Mouse (Mus musculus) liver, embryonic 13.5 days (tissue): ENCODE measurements at regions not wholly inside any gene's neighbourhood (a gene's known extent, or its start where the extent isn't known, plus 50 kb on each side); places are given as distances from the start of the nearest gene placed in this dataset.

Experiments used
- ATAC-seq: fragments of 200-750 bp; cut with Nextera tagmentation; 2 replicates; pipeline ENCODE4 v1.8.0; 2017; ENCODE audit warnings: low read depth, mild to moderate bottlenecking, moderate number of reproducible peaks, moderate library complexity
- DNase-seq: peaks from one replicate; pipeline ENCODE4 v3.0.0; 2022
- H3K27ac ChIP-seq: fragments of 300-500 bp; sonication (generic); 2 replicates; pipeline ENCODE4 v1.5.1; 2015; ENCODE audit warnings: moderate library complexity, mild to moderate bottlenecking, inconsistent platforms
- H3K27me3 ChIP-seq: fragments of 300-500 bp; sonication (generic); 2 replicates; pipeline ENCODE4 v1.6.1; 2015; ENCODE audit warnings: mild to moderate bottlenecking, inconsistent platforms
- H3K36me3 ChIP-seq: fragments of 300-500 bp; sonication (generic); 2 replicates; pipeline ENCODE4 v1.6.1; 2015; ENCODE audit warnings: mild to moderate bottlenecking, inconsistent platforms
- H3K4me1 ChIP-seq: fragments of 300-500 bp; sonication (generic); replicated peaks from 2 replicates; pipeline ENCODE4 v1.6.1; 2015; ENCODE audit warnings: inconsistent platforms
- H3K4me2 ChIP-seq: fragments of 300-500 bp; sonication (generic); 2 replicates; pipeline ENCODE4 v1.6.1; 2015; ENCODE audit warnings: inconsistent platforms, mild to moderate bottlenecking, moderate library complexity
- H3K4me3 ChIP-seq: fragments of 300-500 bp; sonication (generic); replicated peaks from 2 replicates; pipeline ENCODE4 v1.5.1; 2015; ENCODE audit warnings: mild to moderate bottlenecking, inconsistent platforms
- H3K9ac ChIP-seq: fragments of 300-500 bp; sonication (generic); 2 replicates; pipeline ENCODE4 v1.6.1; 2015; ENCODE audit warnings: mild to moderate bottlenecking, inconsistent platforms
- H3K9me3 ChIP-seq: fragments of 300-500 bp; sonication (generic); replicated peaks from 2 replicates; pipeline ENCODE4 v1.6.1; 2016; ENCODE audit warnings: inconsistent platforms
- WGBS: fragments of 180-500 bp; shearing (Covaris S2); methylation state at CpG from one replicate; pipeline ENCODE4 v1.1.7; 2015; ENCODE audit not compliant: insufficient replicate concordance; 5-methylcytosine and 5-hydroxymethylcytosine counted together

GRCm38 (mm10) chr8:64472801-64473270 is 220.0 kb downstream of the Cpe start:
- ATAC-seq (no peak), DNase-seq (no peak)
- no peak overlapping the region for H3K4me3 ChIP-seq
- no peaks in the 10 kb centered on the region for H3K36me3 ChIP-seq
- H3K4me2 ChIP-seq = no peak overlapping the region
- H3K9ac ChIP-seq = no peak overlapping the region
- WGBS = 52% methylated on average over 1 of the region's 1 CpGs
- H3K27ac ChIP-seq = no peak overlapping the region
- no peaks in the 10 kb centered on the region for H3K4me1 ChIP-seq
- H3K9me3 ChIP-seq = no peaks in the 10 kb centered on the region
- no peaks in the 10 kb centered on the region for H3K27me3 ChIP-seq

GRCm38 (mm10) chr8:64461136-64461535 is 231.7 kb downstream of the Cpe start:
- ATAC-seq (no peak), DNase-seq (no peak)
- Histone ChIP-seq H3K36me3 (no peaks in the 10 kb centered on the region), H3K9ac (no peak overlapping the region), H3K27ac (no peak overlapping the region), H3K9me3 (no peaks in the 10 kb centered on the region), H3K27me3 (no peaks in the 10 kb centered on the region), H3K4me3 (no peak overlapping the region), H3K4me1 (no peaks in the 10 kb centered on the region), H3K4me2 (no peak overlapping the region)
- WGBS = 64% methylated on average over 4 of the region's 4 CpGs

- H3K27me3 ChIP-seq = no peaks in the 10 kb centered on the region
- ATAC-seq = no peak
- H3K27ac ChIP-seq = no peak overlapping the region
- no peak overlapping the region for H3K9ac ChIP-seq
- H3K4me2 ChIP-seq = no peak overlapping the region
- DNase-seq = no peak
- 66% methylated on average over 5 of the region's 5 CpGs for WGBS
- no peaks in the 10 kb centered on the region for H3K9me3 ChIP-seq
- no peaks in the 10 kb centered on the region for H3K36me3 ChIP-seq
- H3K4me1 ChIP-seq = no peaks in the 10 kb centered on the region
- no peak overlapping the region for H3K4me3 ChIP-seq
Measured at GRCm38 (mm10) chr8:64456970-64457369, 235.9 kb downstream of the Cpe start.

- Histone ChIP-seq H3K9me3 (no peaks in the 10 kb centered on the region), H3K9ac (no peak overlapping the region), H3K36me3 (no peaks in the 10 kb centered on the region), H3K4me3 (no peak overlapping the region), H3K27me3 (no peaks in the 10 kb centered on the region), H3K27ac (no peak overlapping the region), H3K4me2 (no peak overlapping the region), H3K4me1 (no peaks in the 10 kb centered on the region)
- 51% methylated on average over 4 of the region's 4 CpGs for WGBS
- ATAC-seq (no peak), DNase-seq (no peak)
Measured at GRCm38 (mm10) chr8:64454736-64455135, 238.1 kb downstream of the Cpe start.

GRCm38 (mm10) chr8:64445366-64445765 is 239.3 kb upstream of the Tll1 start:
- Histone ChIP-seq H3K36me3 (no peaks in the 10 kb centered on the region), H3K4me1 (no peaks in the 10 kb centered on the region), H3K4me2 (no peak overlapping the region), H3K27me3 (no peaks in the 10 kb centered on the region), H3K27ac (no peak overlapping the region), H3K9ac (no peak overlapping the region), H3K9me3 (no peaks in the 10 kb centered on the region), H3K4me3 (no peak overlapping the region)
- WGBS = 67% methylated on average over 3 of the region's 3 CpGs
- no peak for DNase-seq
- ATAC-seq = no peak

- Histone ChIP-seq H3K27ac (no peak overlapping the region), H3K4me2 (no peak overlapping the region), H3K4me1 (no peaks in the 10 kb centered on the region), H3K36me3 (no peaks in the 10 kb centered on the region), H3K9me3 (no peaks in the 10 kb centered on the region), H3K4me3 (no peak overlapping the region), H3K27me3 (no peaks in the 10 kb centered on the region), H3K9ac (no peak overlapping the region)
- 87% methylated on average over 5 of the region's 5 CpGs for WGBS
- DNase-seq (no peak), ATAC-seq (no peak)
Measured at GRCm38 (mm10) chr8:64444429-64444828, 238.4 kb upstream of the Tll1 start.

- no peaks in the 10 kb centered on the region for H3K27me3 ChIP-seq
- DNase-seq (no peak), ATAC-seq (no peak)
- H3K9me3 ChIP-seq = no peaks in the 10 kb centered on the region
- no peak overlapping the region for H3K4me3 ChIP-seq
- no peaks in the 10 kb centered on the region for H3K4me1 ChIP-seq
- H3K9ac ChIP-seq = no peak overlapping the region
- H3K27ac ChIP-seq = no peak overlapping the region
- 69% methylated on average over 5 of the region's 5 CpGs for WGBS
- H3K4me2 ChIP-seq = no peak overlapping the region
- H3K36me3 ChIP-seq = no peaks in the 10 kb centered on the region
Measured at GRCm38 (mm10) chr8:64438489-64438888, 232.4 kb upstream of the Tll1 start.

GRCm38 (mm10) chr8:64434648-64435047 is 228.6 kb upstream of the Tll1 start:
- DNase-seq (no peak), ATAC-seq (no peak)
- H3K27me3 ChIP-seq = no peaks in the 10 kb centered on the region
- no peak overlapping the region for H3K9ac ChIP-seq
- H3K4me3 ChIP-seq = no peak overlapping the region
- no peaks in the 10 kb centered on the region for H3K4me1 ChIP-seq
- H3K9me3 ChIP-seq = no peaks in the 10 kb centered on the region
- no peak overlapping the region for H3K4me2 ChIP-seq
- H3K27ac ChIP-seq = no peak overlapping the region
- no peaks in the 10 kb centered on the region for H3K36me3 ChIP-seq
- 56% methylated on average over 7 of the region's 7 CpGs for WGBS

- no peak for ATAC-seq
- Histone ChIP-seq H3K27me3 (no peaks in the 10 kb centered on the region), H3K9me3 (no peaks in the 10 kb centered on the region), H3K4me1 (no peaks in the 10 kb centered on the region), H3K27ac (no peak overlapping the region), H3K9ac (no peak overlapping the region), H3K36me3 (no peaks in the 10 kb centered on the region), H3K4me2 (no peak overlapping the region), H3K4me3 (no peak overlapping the region)
- 67% methylated on average over 4 of the region's 4 CpGs for WGBS
- DNase-seq = no peak
Measured at GRCm38 (mm10) chr8:64422850-64423214, 216.8 kb upstream of the Tll1 start.

- H3K4me1 ChIP-seq = no peaks in the 10 kb centered on the region
- H3K4me2 ChIP-seq = no peak overlapping the region
- no peaks in the 10 kb centered on the region for H3K9me3 ChIP-seq
- H3K36me3 ChIP-seq = no peaks in the 10 kb centered on the region
- H3K4me3 ChIP-seq = no peak overlapping the region
- 53% methylated on average over 8 of the region's 8 CpGs for WGBS
- H3K27me3 ChIP-seq = no peaks in the 10 kb centered on the region
- DNase-seq (no peak), ATAC-seq (no peak)
- no peak overlapping the region for H3K9ac ChIP-seq
- H3K27ac ChIP-seq = no peak overlapping the region
Measured at GRCm38 (mm10) chr8:64422200-64422849, 216.3 kb upstream of the Tll1 start.

GRCm38 (mm10) chr8:64421502-64422199 is 215.6 kb upstream of the Tll1 start:
- WGBS = 78% methylated on average over 6 of the region's 6 CpGs
- no peaks in the 10 kb centered on the region for H3K4me1 ChIP-seq
- no peaks in the 10 kb centered on the region for H3K36me3 ChIP-seq

More at GRCm38 (mm10) chr8:64421502-64422199, 215.6 kb upstream of the Tll1 start:
- Histone ChIP-seq H3K9me3 (no peaks in the 10 kb centered on the region), H3K27ac (no peak overlapping the region), H3K9ac (no peak overlapping the region), H3K4me2 (no peak overlapping the region), H3K27me3 (no peaks in the 10 kb centered on the region), H3K4me3 (no peak overlapping the region)
- ATAC-seq = no peak
- DNase-seq = no peak
